18 mouse cellular contexts compared by ENCODE assay signal in genomic region chr15:80491505-80491904, GRCm38 (mm10).
DNase-seq lines count a peak whose midpoint lies in the region; ATAC-seq and TF ChIP-seq lines count a peak whose summit lies in the region.
"Had no signal": no experiment of that assay in that cellular context is flagged by ENCODE, and none has a peak within 500 bp of the region (broad histone marks: within the 10 kb centered on the region; RNA-seq: fewer than 3 reads in every experiment).

No protein-coding gene starts in this region.

- no peak overlapping the region for H3K4me3 ChIP-seq in midbrain, postnatal 0 days (ENCODE audit: low read depth, low read length)
- no peak overlapping the region for H3K4me3 ChIP-seq in midbrain, embryonic 11.5 days (ENCODE audit: low read depth, low read length)
- H3K4me3 ChIP-seq: embryonic facial prominence, embryonic 10.5 days; heart, embryonic 12.5 days; hindbrain, embryonic 10.5 days; stomach, embryonic 15.5 days had no signal

- no peak overlapping the region for H3K9ac ChIP-seq in midbrain, postnatal 0 days (replicated peaks; ENCODE audit: low read length, poor library complexity, severe bottlenecking)
- H3K9ac ChIP-seq in midbrain, embryonic 11.5 days (ENCODE audit: low read length): no peak overlapping the region
- H3K9ac ChIP-seq: heart, embryonic 12.5 days; stomach, embryonic 15.5 days had no signal

- peaks cover 2% of the 10 kb centered on the region; the same call in 1 of the 2 replicates for H3K4me1 ChIP-seq in midbrain, postnatal 0 days (ENCODE audit: insufficient read depth, low read length)
- H3K4me1 ChIP-seq in midbrain, embryonic 11.5 days (ENCODE audit: control insufficient read depth, insufficient read depth, low read length): peaks cover 8% of the 10 kb centered on the region; the same call in 1 of the 2 replicates
- H3K4me1 ChIP-seq: heart, embryonic 12.5 days had no signal

- H3K9me3 ChIP-seq in midbrain, postnatal 0 days (ENCODE audit: low read length): no peaks in the 10 kb centered on the region
- H3K9me3 ChIP-seq in midbrain, embryonic 11.5 days (ENCODE audit: control insufficient read depth, low read length): no peaks in the 10 kb centered on the region
- H3K9me3 ChIP-seq: stomach, embryonic 15.5 days had no signal

- WGBS in midbrain, postnatal 0 days: 77% methylated on average over 4 of the region's 4 CpGs
- WGBS in midbrain, embryonic 11.5 days: 69% methylated on average over 4 of the region's 4 CpGs

- ATAC-seq in CD4-positive, CD25-positive, alpha-beta regulatory T cell, adult 4 months: no peak
- ATAC-seq in midbrain, postnatal 0 days (ENCODE audit: low FRiP score): no peak
- no peak for ATAC-seq in midbrain, embryonic 11.5 days (ENCODE audit: low FRiP score)
- ATAC-seq: activated CD4-positive, CD25-positive, alpha-beta regulatory T cell, adult 4 months had no signal

- H3K4me2 ChIP-seq in midbrain, postnatal 0 days (ENCODE audit: low read depth, low read length, poor library complexity, severe bottlenecking): no peak overlapping the region
- no peak overlapping the region for H3K4me2 ChIP-seq in midbrain, embryonic 11.5 days
- H3K4me2 ChIP-seq: heart, embryonic 12.5 days; stomach, embryonic 15.5 days had no signal

- H3K27me3 ChIP-seq in midbrain, postnatal 0 days (ENCODE audit: insufficient read depth, low read length): no peaks in the 10 kb centered on the region
- H3K27me3 ChIP-seq in midbrain, embryonic 11.5 days (ENCODE audit: control insufficient read depth, insufficient read depth, low read length): no peaks in the 10 kb centered on the region
- H3K27me3 ChIP-seq: stomach, embryonic 15.5 days had no signal

- DNase-seq in CD4-positive, CD25-positive, alpha-beta regulatory T cell, adult 2 months (ENCODE audit: low read depth, low spot score): peak; percentile 25
- no peak for DNase-seq in midbrain, postnatal 0 days (ENCODE audit: low spot score)
- no peak for DNase-seq in midbrain, embryonic 11.5 days (ENCODE audit: low spot score, missing footprints)
- DNase-seq in c-Kit-positive CD71-negative TER-119-negative erythroid progenitor cells, embryonic 14.5 days (ENCODE audit: low read depth): peak; percentile 17
- DNase-seq in thymus, postnatal 25 days: peak; percentile 31
- no peak for DNase-seq in cerebellum, postnatal 10 days
- DNase-seq in adipocyte (ENCODE audit: low spot score): no peak
- DNase-seq: B cell, adult 2 months; cerebellum, adult 8-10 months; kidney, adult 2 months; left cerebral cortex, postnatal 4 days; right cerebral cortex, postnatal 4 days had no signal

- no peaks in the 10 kb centered on the region for H3K36me3 ChIP-seq in midbrain, postnatal 0 days (ENCODE audit: insufficient read depth, low read length)
- H3K36me3 ChIP-seq in midbrain, embryonic 11.5 days (ENCODE audit: control insufficient read depth, insufficient read depth, low read length): no peaks in the 10 kb centered on the region
- H3K36me3 ChIP-seq: embryonic facial prominence, embryonic 10.5 days; heart, embryonic 12.5 days; hindbrain, embryonic 10.5 days; stomach, embryonic 15.5 days had no signal

- peak; percentile 22 for TF ChIP-seq CTCF in midbrain, postnatal 0 days (IDR thresholded peaks at IDR 0.05)

- H3K27ac ChIP-seq in midbrain, postnatal 0 days (ENCODE audit: low read depth, low read length): no peak overlapping the region
- H3K27ac ChIP-seq in midbrain, embryonic 11.5 days (ENCODE audit: low read depth, low read length): no peak overlapping the region
- H3K27ac ChIP-seq: embryonic facial prominence, embryonic 10.5 days; hindbrain, embryonic 10.5 days; stomach, embryonic 15.5 days had no signal

Comparison
In these comparisons a context has a peak if more than half of its experiments do, and no peak if none do; other contexts are left out.
1. DNase-seq: peak in CD4-positive, CD25-positive, alpha-beta regulatory T cell, adult 2 months (single experiment), c-Kit-positive CD71-negative TER-119-negative erythroid progenitor cells, embryonic 14.5 days (single experiment) and thymus, postnatal 25 days (single experiment); none in midbrain, postnatal 0 days (single experiment), midbrain, embryonic 11.5 days (single experiment), cerebellum, postnatal 10 days (0 of 2) and adipocyte (single experiment).